Mouse (Mus musculus) stomach, adult 2 months (tissue): ENCODE results near the gene Aurkaip1. TPM values are rescaled to one million over a fixed set of nuclear protein-coding genes. Genes with fewer than 3 reads are reported as not detected.

Source experiments
- polyA plus RNA-seq: library from polyadenylated mRNA; depleted of rRNA; stranded (reverse); fragments of >200 nt; gene quantifications from 2 replicates; pipeline ENCODE4 v1.2.3, GENCODE M21; 2012; rRNA removed

Aurkaip1 gene
- 106 and 164 TPM in 2 replicates for polyA plus RNA-seq

GRCm38 (mm10) chr4:155831205-155831766, at the start of gene Aurkaip1:
Gene Aurkaip1, plus strand, starts transcription at chr4:155831272.

GRCm38 (mm10) chr4:155785819-155786218, 45.3 kb upstream of the Aurkaip1 start, which contains the start of gene Tmem88b:
Gene Tmem88b, minus strand, starts transcription at chr4:155785874.

GRCm38 (mm10) chr4:155790021-155790489, 41.0 kb upstream of the Aurkaip1 start, which contains the start of gene Ankrd65:
Gene Ankrd65, plus strand, starts transcription at chr4:155790439.

GRCm38 (mm10) chr4:155802741-155803339, 28.2 kb upstream of the Aurkaip1 start, which contains the start of gene Mrpl20:
Gene Mrpl20, plus strand, starts transcription at chr4:155802878.

GRCm38 (mm10) chr4:155811929-155812664, 19.0 kb upstream of the Aurkaip1 start, which contains the start of gene Ccnl2:
Gene Ccnl2, plus strand, starts transcription at chr4:155812489.

GRCm38 (mm10) chr4:155839483-155839910, 8.4 kb downstream of the Aurkaip1 start, which contains the start of gene Mxra8:
Gene Mxra8, plus strand, starts transcription at chr4:155839680.

GRCm38 (mm10) chr4:155846871-155847578, 16.0 kb downstream of the Aurkaip1 start, which contains the start of gene Dvl1:
Gene Dvl1, plus strand, starts transcription at chr4:155847402.

GRCm38 (mm10) chr4:155863001-155863400, 31.9 kb downstream of the Aurkaip1 start, which contains the start of gene Tas1r3:
Gene Tas1r3, minus strand, starts transcription at chr4:155863362.

GRCm38 (mm10) chr4:155869317-155870033, 38.4 kb downstream of the Aurkaip1 start, which contains the start of the genes Cptp and Ints11:
Gene Cptp, minus strand, starts transcription at chr4:155869440.
Gene Ints11, plus strand, starts transcription at chr4:155869546.

Other genes with a start within 250 kb of the Aurkaip1 start
- gene Slc35e2, start 229.9 kb upstream of the Aurkaip1 start, polyA plus RNA-seq, result 1.7 and 3.1 TPM in 2 replicates
- gene Cdk11b, start 206.4 kb upstream of the Aurkaip1 start, polyA plus RNA-seq, result 9.0 and 10.2 TPM in 2 replicates
- not detected in 2 replicates for gene Gm10563, start 185.9 kb upstream of the Aurkaip1 start, polyA plus RNA-seq
- gene Mmp23, start 177.9 kb upstream of the Aurkaip1 start, polyA plus RNA-seq, result 18.8 and 26.7 TPM in 2 replicates
- gene Mib2, start 162.1 kb upstream of the Aurkaip1 start, polyA plus RNA-seq, result 42.5 and 44.6 TPM in 2 replicates
- 16.5 and 25.8 TPM in 2 replicates for gene Fndc10, start 136.9 kb upstream of the Aurkaip1 start, polyA plus RNA-seq
- gene Ssu72, start 126.5 kb upstream of the Aurkaip1 start, polyA plus RNA-seq, result 62.7 and 102 TPM in 2 replicates
- gene Tmem240, start 96.5 kb upstream of the Aurkaip1 start, polyA plus RNA-seq, result 0.37 and 1.4 TPM in 2 replicates
- gene Atad3a, start 70.2 kb upstream of the Aurkaip1 start, polyA plus RNA-seq, result 57.0 and 97.8 TPM in 2 replicates
- 11.4 and 13.1 TPM in 2 replicates for gene Vwa1, start 56.6 kb upstream of the Aurkaip1 start, polyA plus RNA-seq
- 0.18 and 0.28 TPM in 2 replicates for gene Tmem88b, start 45.4 kb upstream of the Aurkaip1 start, polyA plus RNA-seq
- gene Ankrd65, start 40.8 kb upstream of the Aurkaip1 start, polyA plus RNA-seq, result 0.09 TPM in 1 of 2 replicates, not detected in the other
- 18.2 and 33.5 TPM in 2 replicates for gene Mrpl20, start 28.4 kb upstream of the Aurkaip1 start, polyA plus RNA-seq
- gene Ccnl2, start 18.8 kb upstream of the Aurkaip1 start, polyA plus RNA-seq, result 18.2 and 22.6 TPM in 2 replicates
- gene Mxra8, start 8.4 kb downstream of the Aurkaip1 start, polyA plus RNA-seq, result 106 and 126 TPM in 2 replicates
- gene Dvl1, start 16.1 kb downstream of the Aurkaip1 start, polyA plus RNA-seq, result 102 and 114 TPM in 2 replicates
- 0.33 and 0.81 TPM in 2 replicates for gene Tas1r3, start 32.1 kb downstream of the Aurkaip1 start, polyA plus RNA-seq
- gene Cptp, start 38.2 kb downstream of the Aurkaip1 start, polyA plus RNA-seq, result 24.9 and 45.1 TPM in 2 replicates
- 15.0 and 21.4 TPM in 2 replicates for gene Ints11, start 38.3 kb downstream of the Aurkaip1 start, polyA plus RNA-seq
- gene Pusl1, start 60.5 kb downstream of the Aurkaip1 start, polyA plus RNA-seq, result 41.8 and 63.5 TPM in 2 replicates
- gene Acap3, start 60.5 kb downstream of the Aurkaip1 start, polyA plus RNA-seq, result 21.4 and 21.8 TPM in 2 replicates
- 41.1 and 63.8 TPM in 2 replicates for gene Ube2j2, start 112.6 kb downstream of the Aurkaip1 start, polyA plus RNA-seq
- gene C1qtnf12, start 131.0 kb downstream of the Aurkaip1 start, polyA plus RNA-seq, result 30.7 and 39.0 TPM in 2 replicates
- gene B3galt6, start 161.4 kb downstream of the Aurkaip1 start, polyA plus RNA-seq, result 4.6 and 6.1 TPM in 2 replicates
- 25.9 and 26.5 TPM in 2 replicates for gene Sdf4, start 161.6 kb downstream of the Aurkaip1 start, polyA plus RNA-seq
- 2.7 and 2.9 TPM in 2 replicates for gene Tnfrsf4, start 182.6 kb downstream of the Aurkaip1 start, polyA plus RNA-seq
- gene Tnfrsf18, start 194.9 kb downstream of the Aurkaip1 start, polyA plus RNA-seq, result 2.6 and 2.8 TPM in 2 replicates
- gene Ttll10, start 228.1 kb downstream of the Aurkaip1 start, polyA plus RNA-seq, result 5.6 and 10.5 TPM in 2 replicates